In genomic region chr16:57525476-57525875, GRCm38 (mm10) we compare ENCODE assay signal across 11 mouse cellular contexts.
"Had no signal": no experiment of that assay in that cellular context is flagged by ENCODE, and none has a peak within 500 bp of the region (broad histone marks: within the 10 kb centered on the region; RNA-seq: fewer than 3 reads in every experiment).

No protein-coding gene starts in this region.

- H3K4me2 ChIP-seq: limb, embryonic 15.5 days; liver, embryonic 12.5 days; lung, embryonic 14.5 days; midbrain, embryonic 12.5 days had no signal

- H3K9ac ChIP-seq: limb, embryonic 15.5 days; liver, embryonic 12.5 days; lung, embryonic 14.5 days; midbrain, embryonic 12.5 days had no signal

- H3K9me3 ChIP-seq: limb, embryonic 15.5 days; liver, embryonic 12.5 days; midbrain, embryonic 12.5 days had no signal

- ATAC-seq: liver, embryonic 12.5 days; midbrain, embryonic 16.5 days had no signal

- H3K27me3 ChIP-seq: limb, embryonic 15.5 days; liver, embryonic 12.5 days; midbrain, embryonic 12.5 days had no signal

- H3K27ac ChIP-seq: limb, embryonic 15.5 days; liver, embryonic 12.5 days; midbrain, embryonic 12.5 days had no signal

- DNase-seq: kidney, adult 9 months; kidney, postnatal 10 days; lung, embryonic 14.5 days; right cerebral cortex, adult 18-20 months; right cerebral cortex, postnatal 25 days; thymus, adult 18-20 months; thymus, postnatal 25 days had no signal

- H3K4me1 ChIP-seq: liver, embryonic 12.5 days; midbrain, embryonic 12.5 days had no signal

- H3K36me3 ChIP-seq: limb, embryonic 15.5 days; liver, embryonic 12.5 days; midbrain, embryonic 12.5 days had no signal

- H3K4me3 ChIP-seq: limb, embryonic 15.5 days; liver, embryonic 12.5 days; midbrain, embryonic 12.5 days had no signal
